Mouse (Mus musculus) liver, adult 2 months (tissue): ENCODE results near the gene Pyroxd1.

Experiments used
- CTCF ChIP-seq: fragments of 200-500 bp; IDR thresholded peaks from 2 replicates; pipeline ENCODE4 v1.5.1; 2011; ENCODE audit warnings: low read depth, low read length, control low read depth
- POLR2A ChIP-seq: fragments of 200-500 bp; IDR thresholded peaks from 2 replicates; pipeline ENCODE4 v1.6.1; 2011; ENCODE audit warnings: low read length, control low read depth; ENCODE audit not compliant: insufficient read depth; ENCODE audit errors: extremely low read depth

- no peak for TF ChIP-seq CTCF
- TF ChIP-seq POLR2A: no peak
Measured at GRCm38 (mm10) chr6:142369568-142369967, 24.1 kb downstream of the Pyroxd1 start.
